Mouse (Mus musculus) kidney, adult 2 months (tissue): ENCODE measurements around the gene Dpysl5.

Source experiments
- CTCF ChIP-seq: fragments of 200-500 bp; conservative IDR thresholded peaks from 2 replicates; pipeline ENCODE4 v1.5.1; 2011; ENCODE audit warnings: low read depth, mild to moderate bottlenecking, control low read depth, low read length, moderate library complexity, mixed read lengths; ENCODE audit not compliant: insufficient read depth, insufficient read length
- POLR2A ChIP-seq: fragments of 200-500 bp; IDR thresholded peaks from one replicate; pipeline ENCODE4 v1.6.1; 2011; ENCODE audit warnings: low read depth, low read length, control low read depth

DNA sequence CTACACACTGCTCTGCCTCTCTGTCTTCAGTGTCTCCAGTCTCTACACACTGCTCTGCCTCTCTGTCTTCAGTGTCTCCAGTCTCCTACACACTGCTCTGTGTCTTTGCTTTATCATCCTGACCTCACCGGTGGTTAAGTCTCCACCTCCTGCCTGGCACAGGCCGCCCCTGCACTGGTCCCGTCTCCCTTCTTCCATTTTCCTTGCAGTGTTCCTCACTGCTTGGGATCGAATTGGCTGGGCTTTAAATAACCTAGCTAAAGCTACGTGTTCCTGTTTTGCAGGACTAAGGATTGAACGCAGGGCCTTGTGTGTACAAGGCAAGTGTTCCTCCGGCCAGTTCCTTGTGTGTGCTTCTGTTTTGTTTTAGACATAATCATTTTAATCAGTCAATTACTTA is 41.3 kb upstream of the Dpysl5 start:
- TF ChIP-seq CTCF (no peak), POLR2A (no peak)
